Mouse (Mus musculus) testis, adult 2 months (tissue): Measurements from ENCODE around the gene Nfib. TPM values are rescaled to one million over a fixed set of nuclear protein-coding genes. Genes with fewer than 3 reads are reported as not detected.

ENCODE experiments used
- H3K27ac ChIP-seq: fragments of 200-500 bp; 2 replicates; pipeline ENCODE4 v1.5.1; 2012; ENCODE audit warnings: low read depth, low read length; ENCODE audit not compliant: control insufficient read depth, insufficient read depth
- H3K27me3 ChIP-seq: fragments of 200-500 bp; 2 replicates; pipeline ENCODE4 v1.6.1; 2012; ENCODE audit warnings: mild to moderate bottlenecking, low read length, moderate library complexity; ENCODE audit not compliant: control insufficient read depth, insufficient read depth
- H3K36me3 ChIP-seq: fragments of 200-500 bp; 2 replicates; pipeline ENCODE4 v1.6.1; 2012; ENCODE audit warnings: mild to moderate bottlenecking, low read length; ENCODE audit not compliant: control insufficient read depth, insufficient read depth
- H3K4me1 ChIP-seq: fragments of 200-500 bp; 2 replicates; pipeline ENCODE4 v1.6.1; 2012; ENCODE audit warnings: low read length; ENCODE audit not compliant: control insufficient read depth, insufficient read depth
- H3K4me3 ChIP-seq: fragments of 200-500 bp; 2 replicates; pipeline ENCODE4 v1.5.1; 2012; ENCODE audit warnings: low read depth, mild to moderate bottlenecking, low read length, moderate library complexity, mixed read lengths; ENCODE audit not compliant: control insufficient read depth
- CTCF ChIP-seq: fragments of 200-500 bp; IDR thresholded peaks from 2 replicates; pipeline ENCODE4 v1.5.1; 2012; ENCODE audit warnings: low read depth, mild to moderate bottlenecking, inconsistent platforms, low read length, moderate library complexity; ENCODE audit not compliant: control insufficient read depth, insufficient read depth, insufficient replicate concordance
- POLR2A ChIP-seq: fragments of 200-500 bp; IDR thresholded peaks from 2 replicates; pipeline ENCODE4 v1.6.1; 2012; ENCODE audit warnings: low read depth, mild to moderate bottlenecking, inconsistent platforms, low read length, moderate library complexity; ENCODE audit not compliant: control insufficient read depth
- polyA plus RNA-seq: library from polyadenylated mRNA; depleted of rRNA; stranded (reverse); fragments of >200 nt; gene quantifications from 2 replicates; pipeline ENCODE4 v1.2.3, GENCODE M21; 2012

The Nfib gene
- polyA plus RNA-seq, 1 experiment = 1.2 TPM

GRCm38 (mm10) chr4:82661215-82661614, 44.3 kb downstream of the Nfib start:
- Histone ChIP-seq H3K36me3 (no peaks in the 10 kb centered on the region), H3K4me1 (no peaks in the 10 kb centered on the region), H3K4me3 (no peak overlapping the region), H3K27me3 (no peaks in the 10 kb centered on the region), H3K27ac (no peak overlapping the region)
- no peak for TF ChIP-seq CTCF
- no peak for TF ChIP-seq POLR2A

GRCm38 (mm10) chr4:82645679-82646078, 59.9 kb downstream of the Nfib start:
- no peak overlapping the region for H3K27ac ChIP-seq
- H3K4me3 ChIP-seq = no peak overlapping the region
- H3K4me1 ChIP-seq = no peaks in the 10 kb centered on the region
- no peaks in the 10 kb centered on the region for H3K27me3 ChIP-seq
- no peak for TF ChIP-seq CTCF
- no peak for TF ChIP-seq POLR2A
- no peaks in the 10 kb centered on the region for H3K36me3 ChIP-seq

- H3K27ac ChIP-seq = no peak overlapping the region
Observed at GRCm38 (mm10) chr4:82644797-82645196, 60.8 kb downstream of the Nfib start.

GRCm38 (mm10) chr4:82643734-82644085, 61.8 kb downstream of the Nfib start:
- Histone ChIP-seq H3K4me3 (no peak overlapping the region), H3K27ac (no peak overlapping the region), H3K4me1 (no peaks in the 10 kb centered on the region), H3K27me3 (no peaks in the 10 kb centered on the region), H3K36me3 (no peaks in the 10 kb centered on the region)
- TF ChIP-seq POLR2A = no peak
- TF ChIP-seq CTCF = no peak

More at GRCm38 (mm10) chr4:82644797-82645196, 60.8 kb downstream of the Nfib start:
- TF ChIP-seq POLR2A (no peak), CTCF (no peak)
- no peaks in the 10 kb centered on the region for H3K4me1 ChIP-seq
- H3K36me3 ChIP-seq = no peaks in the 10 kb centered on the region
- H3K4me3 ChIP-seq = no peak overlapping the region
- no peaks in the 10 kb centered on the region for H3K27me3 ChIP-seq

DNA sequence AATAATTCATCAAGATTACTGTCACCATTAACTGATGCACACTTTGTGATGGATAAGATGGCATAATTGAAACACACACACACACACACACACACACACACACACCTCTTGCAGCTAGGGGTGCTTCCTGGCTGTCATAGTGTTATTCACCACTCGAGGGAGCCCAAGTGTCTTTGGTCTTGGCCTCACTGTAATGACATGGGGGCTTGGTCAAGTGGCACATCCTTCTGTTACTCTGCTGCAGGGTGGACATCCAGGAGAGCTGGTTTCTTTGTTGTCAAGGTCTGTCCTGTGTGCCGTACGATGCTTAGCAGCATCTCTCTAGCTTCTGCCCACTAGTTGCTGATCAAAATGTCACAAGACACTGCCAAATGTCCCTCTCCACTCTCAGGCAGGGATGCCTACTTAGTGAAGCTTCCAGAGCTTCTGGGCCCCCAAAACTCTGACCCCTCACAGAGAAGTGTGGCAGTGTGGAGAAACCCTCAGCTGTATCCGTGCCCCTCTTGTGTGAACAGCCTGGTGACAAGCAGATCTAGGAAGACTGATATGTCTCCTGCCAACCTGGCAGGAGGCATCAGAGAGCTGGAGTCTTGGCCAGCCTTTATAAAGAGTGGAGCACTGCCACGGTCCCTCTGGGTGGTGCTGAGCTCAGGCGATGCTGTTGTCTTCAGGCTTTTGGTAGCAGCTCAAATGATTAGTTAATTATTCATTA, 62.4 kb downstream of the Nfib start:
- Histone ChIP-seq H3K4me1 (no peaks in the 10 kb centered on the region), H3K27me3 (no peaks in the 10 kb centered on the region), H3K4me3 (no peak overlapping the region), H3K36me3 (no peaks in the 10 kb centered on the region), H3K27ac (no peak overlapping the region)
- TF ChIP-seq POLR2A (no peak), CTCF (no peak)

- no peak overlapping the region for H3K27ac ChIP-seq
- no peak overlapping the region for H3K4me3 ChIP-seq
- no peaks in the 10 kb centered on the region for H3K27me3 ChIP-seq
- TF ChIP-seq POLR2A (no peak), CTCF (no peak)
- no peaks in the 10 kb centered on the region for H3K4me1 ChIP-seq
- H3K36me3 ChIP-seq = no peaks in the 10 kb centered on the region
Observed at GRCm38 (mm10) chr4:82641066-82641680, 64.4 kb downstream of the Nfib start.

GRCm38 (mm10) chr4:82638251-82638650, 67.3 kb downstream of the Nfib start:
- Histone ChIP-seq H3K27ac (no peak overlapping the region), H3K36me3 (no peaks in the 10 kb centered on the region), H3K4me3 (no peak overlapping the region), H3K27me3 (no peaks in the 10 kb centered on the region), H3K4me1 (peaks cover 2% of the 10 kb centered on the region; the same call in 1 of the 2 replicates)
- TF ChIP-seq CTCF (no peak), POLR2A (no peak)
